Mouse (Mus musculus) myocyte (in vitro differentiated cells): ENCODE measurements around the gene Mmp9.

Source experiments
- CEBPB ChIP-seq: IDR thresholded peaks from 2 replicates; pipeline ENCODE4 v1.6.1; 2011; ENCODE audit warnings: mild to moderate bottlenecking, moderate library complexity; ENCODE audit not compliant: poor library complexity, insufficient read depth, severe bottlenecking
- E2F4 ChIP-seq: IDR thresholded peaks from one replicate; pipeline ENCODE4 v1.6.1; 2011; ENCODE audit warnings: mild to moderate bottlenecking, control low read depth, moderate library complexity; ENCODE audit not compliant: insufficient read depth
- MAX ChIP-seq: IDR thresholded peaks from one replicate; pipeline ENCODE4 v1.6.1; 2011; ENCODE audit warnings: low read depth, mild to moderate bottlenecking, control low read depth
- MYOD1 ChIP-seq, 3 experiments: IDR thresholded peaks; one replicate each; pipeline ENCODE4 v1.6.1; 2011; ENCODE audit warnings: control low read depth in 2 of 3, low read depth in 2 of 3, mild to moderate bottlenecking in 2 of 3, moderate library complexity in 1 of 3; ENCODE audit not compliant: insufficient read length in 2 of 3, control insufficient read depth in 1 of 3
- MYOG ChIP-seq, 3 experiments: IDR thresholded peaks; one replicate each; pipeline ENCODE4 v1.6.1; 2011; ENCODE audit warnings: control low read depth in 2 of 3, low read depth in 2 of 3, mild to moderate bottlenecking in 2 of 3; ENCODE audit not compliant: insufficient read length in 2 of 3, control insufficient read depth in 1 of 3, insufficient read depth in 1 of 3
- POLR2A ChIP-seq: IDR thresholded peaks from one replicate; pipeline ENCODE4 v1.6.1; 2011; ENCODE audit warnings: low read depth, mild to moderate bottlenecking, control low read depth, moderate library complexity; ENCODE audit not compliant: insufficient read length
- POLR2AphosphoS2 ChIP-seq: IDR thresholded peaks from one replicate; pipeline ENCODE4 v1.6.1; 2011; ENCODE audit warnings: low read depth, control low read depth; ENCODE audit not compliant: insufficient read length
- REST ChIP-seq: IDR thresholded peaks from one replicate; pipeline ENCODE4 v1.6.1; 2011; ENCODE audit warnings: mild to moderate bottlenecking, control low read depth, moderate library complexity; ENCODE audit not compliant: insufficient read depth, insufficient read length
- TCF12 ChIP-seq: IDR thresholded peaks from one replicate; pipeline ENCODE4 v1.6.1; 2011; ENCODE audit warnings: mild to moderate bottlenecking, control low read depth; ENCODE audit not compliant: poor library complexity, insufficient read depth, severe bottlenecking
- TCF3 ChIP-seq: IDR thresholded peaks from one replicate; pipeline ENCODE4 v1.6.1; 2011; ENCODE audit warnings: low read depth, control low read depth; ENCODE audit not compliant: insufficient read length
- USF1 ChIP-seq: IDR thresholded peaks from one replicate; pipeline ENCODE4 v1.6.1; 2011; ENCODE audit warnings: low read depth, mild to moderate bottlenecking, control low read depth, moderate library complexity

- peak; percentile 48 for TF ChIP-seq POLR2AphosphoS2
- peak in 1 of 3 experiments; percentile 33 for TF ChIP-seq MYOG (IDR thresholded peaks at IDR 0.05; ENCODE audit: control insufficient read depth in 1 of 3, insufficient read depth in 1 of 3, insufficient read length in 2 of 3, low read depth in 2 of 3)
- TF ChIP-seq USF1 = no peak
- TF ChIP-seq TCF12 = no peak
- no peak for TF ChIP-seq MAX
- no peak for TF ChIP-seq POLR2A
- no peak for TF ChIP-seq CEBPB
- TF ChIP-seq E2F4 = no peak
- no peak for TF ChIP-seq REST
- no peak for TF ChIP-seq MYOD1 (IDR thresholded peaks at IDR 0.05; ENCODE audit: control insufficient read depth in 1 of 3, insufficient read length in 2 of 3, low read depth in 2 of 3)
- no peak for TF ChIP-seq TCF3
Measured at GRCm38 (mm10) chr2:164912151-164912550, 28.4 kb upstream of the Mmp9 start.
